Mouse (Mus musculus): ENCODE measurements at regions not wholly inside any gene's neighbourhood (a gene's known extent, or its start where the extent isn't known, plus 50 kb on each side); places are given as distances from the start of the nearest gene placed in this dataset.

- no peaks in the 10 kb centered on the region for H3K27me3 ChIP-seq (ENCODE audit: insufficient read depth, low read length)
- H3K4me3 ChIP-seq (replicated peaks; ENCODE audit: low read length) = no peak overlapping the region
- no peaks in the 10 kb centered on the region for H3K9me3 ChIP-seq (ENCODE audit: low read length)
- no peak for TF ChIP-seq CTCF (conservative IDR thresholded peaks at IDR 0.05; ENCODE audit: low read length)
- no peak for TF ChIP-seq POU5F1 (IDR thresholded peaks at IDR 0.05; ENCODE audit: borderline replicate concordance, low read length)
- TF ChIP-seq NANOG (IDR thresholded peaks at IDR 0.05; ENCODE audit: borderline replicate concordance, low read length) = no peak
- H3K36me3 ChIP-seq (ENCODE audit: insufficient read depth, low read length) = no peaks in the 10 kb centered on the region
- H3K4me1 ChIP-seq (replicated peaks; ENCODE audit: low read depth, low read length) = no peaks in the 10 kb centered on the region
Measured at GRCm38 (mm10) chr1:186448841-186449650, 256.7 kb downstream of the Tgfb2 start.

- Histone ChIP-seq H3K36me3 (ENCODE audit: insufficient read depth, low read length) (no peaks in the 10 kb centered on the region), H3K4me3 (replicated peaks; ENCODE audit: low read length) (no peak overlapping the region), H3K4me1 (replicated peaks; ENCODE audit: low read depth, low read length) (no peaks in the 10 kb centered on the region), H3K9me3 (ENCODE audit: low read length) (no peaks in the 10 kb centered on the region), H3K27me3 (ENCODE audit: insufficient read depth, low read length) (no peaks in the 10 kb centered on the region)
- no peak for TF ChIP-seq NANOG (IDR thresholded peaks at IDR 0.05; ENCODE audit: borderline replicate concordance, low read length)
- no peak for TF ChIP-seq CTCF (conservative IDR thresholded peaks at IDR 0.05; ENCODE audit: low read length)
- TF ChIP-seq POU5F1 (IDR thresholded peaks at IDR 0.05; ENCODE audit: borderline replicate concordance, low read length) = no peak
Measured at GRCm38 (mm10) chr1:186447521-186447920, 258.3 kb downstream of the Tgfb2 start.

GRCm38 (mm10) chr1:186444701-186445131 is 261.1 kb downstream of the Tgfb2 start:
- Histone ChIP-seq H3K9me3 (ENCODE audit: low read length) (no peaks in the 10 kb centered on the region), H3K4me3 (replicated peaks; ENCODE audit: low read length) (no peak overlapping the region), H3K4me1 (replicated peaks; ENCODE audit: low read depth, low read length) (no peaks in the 10 kb centered on the region), H3K27me3 (ENCODE audit: insufficient read depth, low read length) (no peaks in the 10 kb centered on the region), H3K36me3 (ENCODE audit: insufficient read depth, low read length) (no peaks in the 10 kb centered on the region)
- TF ChIP-seq CTCF (conservative IDR thresholded peaks at IDR 0.05; ENCODE audit: low read length) (no peak), POU5F1 (IDR thresholded peaks at IDR 0.05; ENCODE audit: borderline replicate concordance, low read length) (no peak), NANOG (IDR thresholded peaks at IDR 0.05; ENCODE audit: borderline replicate concordance, low read length) (no peak)

GRCm38 (mm10) chr1:186442160-186442559 is 263.6 kb downstream of the Tgfb2 start:
- TF ChIP-seq CTCF (conservative IDR thresholded peaks at IDR 0.05; ENCODE audit: low read length) (no peak), NANOG (IDR thresholded peaks at IDR 0.05; ENCODE audit: borderline replicate concordance, low read length) (no peak), POU5F1 (IDR thresholded peaks at IDR 0.05; ENCODE audit: borderline replicate concordance, low read length) (no peak)
- Histone ChIP-seq H3K9me3 (ENCODE audit: low read length) (no peaks in the 10 kb centered on the region), H3K4me1 (replicated peaks; ENCODE audit: low read depth, low read length) (no peaks in the 10 kb centered on the region), H3K27me3 (ENCODE audit: insufficient read depth, low read length) (no peaks in the 10 kb centered on the region), H3K36me3 (ENCODE audit: insufficient read depth, low read length) (no peaks in the 10 kb centered on the region), H3K4me3 (replicated peaks; ENCODE audit: low read length) (no peak overlapping the region)

GRCm38 (mm10) chr1:186435336-186435972 is 270.3 kb downstream of the Tgfb2 start:
- no peak for TF ChIP-seq NANOG (IDR thresholded peaks at IDR 0.05; ENCODE audit: borderline replicate concordance, low read length)
- TF ChIP-seq CTCF (conservative IDR thresholded peaks at IDR 0.05; ENCODE audit: low read length) = no peak
- TF ChIP-seq POU5F1 (IDR thresholded peaks at IDR 0.05; ENCODE audit: borderline replicate concordance, low read length) = no peak
- Histone ChIP-seq H3K27me3 (ENCODE audit: insufficient read depth, low read length) (no peaks in the 10 kb centered on the region), H3K4me1 (replicated peaks; ENCODE audit: low read depth, low read length) (peaks cover 13% of the 10 kb centered on the region), H3K4me3 (replicated peaks; ENCODE audit: low read length) (no peak overlapping the region), H3K9me3 (ENCODE audit: low read length) (no peaks in the 10 kb centered on the region), H3K36me3 (ENCODE audit: insufficient read depth, low read length) (no peaks in the 10 kb centered on the region)

GRCm38 (mm10) chr1:186434782-186435181 is 271.0 kb downstream of the Tgfb2 start:
- TF ChIP-seq POU5F1 (IDR thresholded peaks at IDR 0.05; ENCODE audit: borderline replicate concordance, low read length) (no peak), NANOG (IDR thresholded peaks at IDR 0.05; ENCODE audit: borderline replicate concordance, low read length) (no peak), CTCF (conservative IDR thresholded peaks at IDR 0.05; ENCODE audit: low read length) (no peak)
- H3K4me3 ChIP-seq (replicated peaks; ENCODE audit: low read length) = no peak overlapping the region
- H3K4me1 ChIP-seq (replicated peaks; ENCODE audit: low read depth, low read length) = peaks cover 13% of the 10 kb centered on the region
- no peaks in the 10 kb centered on the region for H3K27me3 ChIP-seq (ENCODE audit: insufficient read depth, low read length)
- H3K36me3 ChIP-seq (ENCODE audit: insufficient read depth, low read length) = no peaks in the 10 kb centered on the region
- H3K9me3 ChIP-seq (ENCODE audit: low read length) = no peaks in the 10 kb centered on the region

GRCm38 (mm10) chr1:186434007-186434406 is 271.8 kb downstream of the Tgfb2 start:
- H3K9me3 ChIP-seq (ENCODE audit: low read length) = no peaks in the 10 kb centered on the region
- no peak overlapping the region for H3K4me3 ChIP-seq (replicated peaks; ENCODE audit: low read length)
- H3K27me3 ChIP-seq (ENCODE audit: insufficient read depth, low read length) = no peaks in the 10 kb centered on the region
- peaks cover 13% of the 10 kb centered on the region for H3K4me1 ChIP-seq (replicated peaks; ENCODE audit: low read depth, low read length)
- no peak for TF ChIP-seq POU5F1 (IDR thresholded peaks at IDR 0.05; ENCODE audit: borderline replicate concordance, low read length)
- TF ChIP-seq NANOG (IDR thresholded peaks at IDR 0.05; ENCODE audit: borderline replicate concordance, low read length) = no peak
- TF ChIP-seq CTCF (conservative IDR thresholded peaks at IDR 0.05; ENCODE audit: low read length) = no peak
- no peaks in the 10 kb centered on the region for H3K36me3 ChIP-seq (ENCODE audit: insufficient read depth, low read length)

GRCm38 (mm10) chr1:186433169-186433665 is 272.6 kb downstream of the Tgfb2 start:
- TF ChIP-seq NANOG (IDR thresholded peaks at IDR 0.05; ENCODE audit: borderline replicate concordance, low read length) (no peak), CTCF (conservative IDR thresholded peaks at IDR 0.05; ENCODE audit: low read length) (no peak), POU5F1 (IDR thresholded peaks at IDR 0.05; ENCODE audit: borderline replicate concordance, low read length) (no peak)
- Histone ChIP-seq H3K4me1 (replicated peaks; ENCODE audit: low read depth, low read length) (peaks cover 13% of the 10 kb centered on the region), H3K4me3 (replicated peaks; ENCODE audit: low read length) (no peak overlapping the region), H3K36me3 (ENCODE audit: insufficient read depth, low read length) (no peaks in the 10 kb centered on the region), H3K27me3 (ENCODE audit: insufficient read depth, low read length) (no peaks in the 10 kb centered on the region), H3K9me3 (ENCODE audit: low read length) (no peaks in the 10 kb centered on the region)
